Mouse (Mus musculus) cerebellum, adult 11-12 months (tissue): ENCODE measurements around the gene Fam198a.

ENCODE experiments used
- DNase-seq: peaks from one replicate; pipeline ENCODE4 v3.0.0; 2022

Gene Fam198a

GRCm38 (mm10) chr9:121950418-121951113 lies at the start of gene Fam198a:
TSS of gene Fam198a (plus strand) at chr9:121950988.
- no peak for DNase-seq

- DNase-seq = no peak
Measured at GRCm38 (mm10) chr9:121901710-121902700, 48.8 kb upstream of the Fam198a start.

GRCm38 (mm10) chr9:121903476-121904305 lies 47.1 kb upstream of the Fam198a start:
- peak; percentile 32 for DNase-seq

GRCm38 (mm10) chr9:121904319-121904718 lies 46.5 kb upstream of the Fam198a start:
- no peak for DNase-seq

GRCm38 (mm10) chr9:121904946-121905345 lies 45.8 kb upstream of the Fam198a start:
- DNase-seq = no peak

- DNase-seq = no peak
Measured at GRCm38 (mm10) chr9:121905556-121906185, 45.1 kb upstream of the Fam198a start.

- no peak for DNase-seq
Measured at GRCm38 (mm10) chr9:121906456-121906855, 44.3 kb upstream of the Fam198a start.

GRCm38 (mm10) chr9:121907356-121908070 lies 43.3 kb upstream of the Fam198a start:
- DNase-seq = no peak

GRCm38 (mm10) chr9:121908321-121908720 lies 42.5 kb upstream of the Fam198a start:
- DNase-seq = no peak

- DNase-seq = no peak
Measured at GRCm38 (mm10) chr9:121909635-121910034, 41.2 kb upstream of the Fam198a start.

GRCm38 (mm10) chr9:121911196-121911595 lies 39.6 kb upstream of the Fam198a start:
- no peak for DNase-seq

GRCm38 (mm10) chr9:121912786-121913185 lies 38.0 kb upstream of the Fam198a start:
- DNase-seq = no peak

GRCm38 (mm10) chr9:121914226-121914757 lies 36.5 kb upstream of the Fam198a start:
- DNase-seq = no peak

GRCm38 (mm10) chr9:121915056-121915455 lies 35.7 kb upstream of the Fam198a start:
- DNase-seq = no peak

- no peak for DNase-seq
Measured at GRCm38 (mm10) chr9:121916102-121916501, 34.7 kb upstream of the Fam198a start, which contains the start of gene Cyp8b1. TSS of gene Cyp8b1 (minus strand) at chr9:121916305.

- no peak for DNase-seq
Measured at GRCm38 (mm10) chr9:121919027-121919501, 31.7 kb upstream of the Fam198a start.

GRCm38 (mm10) chr9:121923443-121923842 lies 27.3 kb upstream of the Fam198a start:
- no peak for DNase-seq

- no peak for DNase-seq
Measured at GRCm38 (mm10) chr9:121923906-121924305, 26.9 kb upstream of the Fam198a start.

GRCm38 (mm10) chr9:121924901-121925560 lies 25.8 kb upstream of the Fam198a start:
- DNase-seq = no peak

GRCm38 (mm10) chr9:121925959-121926358 lies 24.8 kb upstream of the Fam198a start:
- DNase-seq = no peak
